Mouse (Mus musculus) forebrain, embryonic 11.5 days (tissue): ENCODE measurements around the gene Omt2b. TPM values are rescaled to one million over a fixed set of nuclear protein-coding genes. Genes with fewer than 3 reads are reported as not detected.

Source experiments
- polyA plus RNA-seq: library from polyadenylated mRNA; unstranded; fragments of >200 nt; fragmentation: Nextera tagmentation; extraction: Ambion mirVana; gene quantifications from 2 replicates; pipeline ENCODE4 v1.2.1, GENCODE M21; 2014

Gene Omt2b
- polyA plus RNA-seq, 1 experiment from 2014 or later: not detected

Other genes starting within 250 kb of the Omt2b start
- gene Fbxo9, start 218.5 kb upstream of the Omt2b start, polyA plus RNA-seq: 29.8 and 30.8 TPM in 2 replicates
- 33.9 and 35.0 TPM in 2 replicates for gene Ick, start 218.4 kb upstream of the Omt2b start, polyA plus RNA-seq
- gene Gsta4, start 144.8 kb upstream of the Omt2b start, polyA plus RNA-seq: 55.0 and 58.5 TPM in 2 replicates
- gene Gsta1, start 96.9 kb upstream of the Omt2b start, polyA plus RNA-seq: not detected in 2 replicates
- gene Gm3776, start 70.5 kb upstream of the Omt2b start, polyA plus RNA-seq: not detected in 2 replicates
- gene Gm10639, start 37.7 kb upstream of the Omt2b start, polyA plus RNA-seq: not detected in 2 replicates
- not detected in 2 replicates for gene Omt2a, start 12.8 kb upstream of the Omt2b start, polyA plus RNA-seq
- not detected in 2 replicates for gene Gsta2, start 28.2 kb downstream of the Omt2b start, polyA plus RNA-seq
- 0.48 and 0.65 TPM in 2 replicates for gene Dppa5a, start 40.6 kb downstream of the Omt2b start, polyA plus RNA-seq
- 4.7 and 5.2 TPM in 2 replicates for gene Ooep, start 51.1 kb downstream of the Omt2b start, polyA plus RNA-seq
- gene Ddx43, start 68.2 kb downstream of the Omt2b start, polyA plus RNA-seq: 0.28 and 0.49 TPM in 2 replicates
- gene Cgas, start 115.6 kb downstream of the Omt2b start, polyA plus RNA-seq: 0.39 and 0.44 TPM in 2 replicates
- 28.0 and 30.6 TPM in 2 replicates for gene Mto1, start 120.6 kb downstream of the Omt2b start, polyA plus RNA-seq
- 0.72 and 0.80 TPM in 2 replicates for gene Gm17324, start 121.2 kb downstream of the Omt2b start, polyA plus RNA-seq
- gene Eef1a1, start 161.6 kb downstream of the Omt2b start, polyA plus RNA-seq: 4,522 and 4,661 TPM in 2 replicates